Mouse (Mus musculus) MEL (cell line): ENCODE measurements around the gene Vat1. TPM values are rescaled to one million over a fixed set of nuclear protein-coding genes. Genes with fewer than 3 reads are reported as not detected.
A peak's percentile ranks its signal among the peaks of the same experiment; 100 is the strongest.
"Not testable (repeated sequence)": the region's sequence is repeated elsewhere in the genome, so short reads cannot be mapped to it uniquely, and the experiment has no call there.

Source experiments
- DNase-seq: peaks from one replicate; pipeline ENCODE4 v3.0.0; 2011; ENCODE audit warnings: low read depth, low spot score
- H3K27ac ChIP-seq: 2 replicates; pipeline ENCODE4 v1.5.1; 2012; ENCODE audit warnings: low read depth, mild to moderate bottlenecking, control low read depth, low read length, moderate library complexity; ENCODE audit not compliant: control insufficient read depth
- H3K27me3 ChIP-seq, 2 experiments: fragments of 150-350 bp in 1 of 2; sonication (generic) in 1 of 2; 2 replicates each; pipeline ENCODE4 v1.6.1; 2012; ENCODE audit warnings: low read length in 2 of 2, mild to moderate bottlenecking in 2 of 2, improper control_type of control experiment in 1 of 2, moderate library complexity in 1 of 2; ENCODE audit not compliant: insufficient read depth in 2 of 2, control insufficient read depth in 1 of 2
- H3K36me3 ChIP-seq, 2 experiments: 2 replicates each; pipeline ENCODE4 v1.6.1; 2012 to 2014; ENCODE audit warnings: low read length in 2 of 2, improper control_type of control experiment in 1 of 2, inconsistent platforms in 1 of 2, mild to moderate bottlenecking in 1 of 2; ENCODE audit not compliant: insufficient read depth in 2 of 2, control insufficient read depth in 1 of 2
- H3K4me1 ChIP-seq, 2 experiments: fragments of 150-350 bp in 1 of 2; sonication (generic) in 1 of 2; 2 replicates each; pipeline ENCODE4 v1.6.1; 2012; ENCODE audit warnings: low read length in 2 of 2, improper control_type of control experiment in 1 of 2, mild to moderate bottlenecking in 1 of 2; ENCODE audit not compliant: insufficient read depth in 2 of 2, control insufficient read depth in 1 of 2
- H3K4me3 ChIP-seq, 2 experiments: fragments of 150-350 bp in 1 of 2; sonication (generic) in 1 of 2; 2 replicates each; pipeline ENCODE4 v1.5.1; 2012; ENCODE audit warnings: low read depth in 2 of 2, low read length in 2 of 2, mild to moderate bottlenecking in 2 of 2, moderate library complexity in 2 of 2, control low read depth in 1 of 2, improper control_type of control experiment in 1 of 2; ENCODE audit not compliant: control insufficient read depth in 1 of 2, insufficient read depth in 1 of 2
- H3K79me2 ChIP-seq: 2 replicates; pipeline ENCODE4 v1.6.1; 2012; ENCODE audit warnings: mild to moderate bottlenecking, low read length, moderate library complexity; ENCODE audit not compliant: control insufficient read depth, poor library complexity, insufficient read depth
- H3K9ac ChIP-seq: 2 replicates; pipeline ENCODE4 v1.6.1; 2012; ENCODE audit warnings: low read depth, mild to moderate bottlenecking, control low read depth, low read length, moderate library complexity; ENCODE audit not compliant: control insufficient read depth, poor library complexity, severe bottlenecking
- H3K9me3 ChIP-seq: fragments of 150-350 bp; sonication (generic); replicated peaks from 2 replicates; pipeline ENCODE4 v1.6.1; 2012; ENCODE audit warnings: mild to moderate bottlenecking, low read length, improper control_type of control experiment, moderate library complexity; ENCODE audit not compliant: insufficient read depth
- CTCF ChIP-seq, 3 experiments: IDR thresholded peaks in 2 of 3; conservative IDR thresholded peaks in 1 of 3; 2 replicates each; pipeline ENCODE4 v1.5.1; 2011 to 2012; ENCODE audit warnings: low read length in 3 of 3, low read depth in 2 of 3, mild to moderate bottlenecking in 2 of 3, improper control_type of control experiment in 1 of 3, inconsistent platforms in 1 of 3, mixed read lengths in 1 of 3, moderate library complexity in 1 of 3; ENCODE audit not compliant: control insufficient read depth in 1 of 3, insufficient read depth in 1 of 3, poor library complexity in 1 of 3, severe bottlenecking in 1 of 3
- ETS1 ChIP-seq: IDR thresholded peaks from 2 replicates; pipeline ENCODE4 v1.6.1; 2012; ENCODE audit warnings: low read depth, mild to moderate bottlenecking, inconsistent platforms, low read length, improper control_type of control experiment, moderate library complexity
- HCFC1 ChIP-seq: IDR thresholded peaks from 2 replicates; pipeline ENCODE4 v1.6.1; 2012; ENCODE audit warnings: low read depth, mild to moderate bottlenecking, inconsistent platforms, low read length, improper control_type of control experiment, moderate library complexity
- MAFK ChIP-seq: IDR thresholded peaks from 2 replicates; pipeline ENCODE4 v1.6.1; 2011; ENCODE audit warnings: low read depth, mild to moderate bottlenecking, low read length, improper control_type of control experiment, borderline replicate concordance
- MAZ ChIP-seq: IDR thresholded peaks from 2 replicates; pipeline ENCODE4 v1.6.1; 2012; ENCODE audit warnings: low read depth, mild to moderate bottlenecking, inconsistent platforms, low read length, improper control_type of control experiment
- MEF2A ChIP-seq: IDR thresholded peaks from 2 replicates; pipeline ENCODE4 v1.6.1; 2014; ENCODE audit warnings: low read depth, mild to moderate bottlenecking, inconsistent platforms, low read length, improper control_type of control experiment; ENCODE audit not compliant: poor library complexity, insufficient replicate concordance, severe bottlenecking; ENCODE audit errors: extremely low read depth
- MYC ChIP-seq: IDR thresholded peaks from 2 replicates; pipeline ENCODE4 v1.6.1; 2011; ENCODE audit warnings: low read depth, mild to moderate bottlenecking, low read length, improper control_type of control experiment, moderate library complexity
- NELFE ChIP-seq: IDR thresholded peaks from 2 replicates; pipeline ENCODE4 v1.6.1; 2011; ENCODE audit warnings: low read depth, low read length, improper control_type of control experiment
- NRF1 ChIP-seq: IDR thresholded peaks from 2 replicates; pipeline ENCODE4 v1.6.1; 2014; ENCODE audit warnings: low read depth, mild to moderate bottlenecking, inconsistent platforms, low read length, improper control_type of control experiment, moderate library complexity; ENCODE audit not compliant: poor library complexity, insufficient read depth, severe bottlenecking
- POLR2A ChIP-seq, 2 experiments: IDR thresholded peaks; 2 replicates each; pipeline ENCODE4 v1.6.1; 2011 to 2012; ENCODE audit warnings: low read length in 2 of 2, mild to moderate bottlenecking in 2 of 2, control low read depth in 1 of 2, improper control_type of control experiment in 1 of 2, low read depth in 1 of 2, moderate library complexity in 1 of 2; ENCODE audit not compliant: control insufficient read depth in 1 of 2, insufficient read depth in 1 of 2, poor library complexity in 1 of 2
- RAD21 ChIP-seq: IDR thresholded peaks from 2 replicates; pipeline ENCODE4 v1.6.1; 2011; ENCODE audit warnings: mild to moderate bottlenecking, low read depth, low read length, improper control_type of control experiment
- RCOR1 ChIP-seq: IDR thresholded peaks from 2 replicates; pipeline ENCODE4 v1.6.1; 2012; ENCODE audit warnings: low read depth, mild to moderate bottlenecking, inconsistent platforms, low read length, improper control_type of control experiment
- SIN3A ChIP-seq: IDR thresholded peaks from 2 replicates; pipeline ENCODE4 v1.6.1; 2012; ENCODE audit warnings: low read length, improper control_type of control experiment, inconsistent platforms
- UBTF ChIP-seq: IDR thresholded peaks from 2 replicates; pipeline ENCODE4 v1.6.1; 2012; ENCODE audit warnings: low read depth, mild to moderate bottlenecking, inconsistent platforms, low read length, improper control_type of control experiment, moderate library complexity, borderline replicate concordance; ENCODE audit not compliant: insufficient read depth
- USF1 ChIP-seq: IDR thresholded peaks from 2 replicates; pipeline ENCODE4 v1.6.1; 2014; ENCODE audit warnings: low read depth, mild to moderate bottlenecking, inconsistent platforms, low read length, improper control_type of control experiment, moderate library complexity
- ZC3H11A ChIP-seq: IDR thresholded peaks from 2 replicates; pipeline ENCODE4 v1.6.1; 2012; ENCODE audit warnings: low read depth, mild to moderate bottlenecking, inconsistent platforms, low read length, improper control_type of control experiment
- ZNF384 ChIP-seq: IDR thresholded peaks from 2 replicates; pipeline ENCODE4 v1.6.1; 2012; ENCODE audit warnings: low read depth, mild to moderate bottlenecking, inconsistent platforms, low read length, improper control_type of control experiment
- polyA plus RNA-seq, 2 experiments: library from polyadenylated mRNA; stranded (reverse) in 1 of 2; unstranded in 1 of 2; fragments of >175 nt in 1 of 2; fragments of >200 nt in 1 of 2; gene quantifications; 2 replicates each; pipeline versions ENCODE4 v1.2.1 to v1.2.4; 2012; ENCODE audit warnings: low replicate concordance in 2 of 2, low read depth in 1 of 2; ENCODE audit not compliant: insufficient read length in 2 of 2, insufficient read depth in 1 of 2, missing spikeins in 1 of 2
- total RNA-seq: library from RNA; depleted of rRNA; stranded (reverse); fragments of 300-350 nt; gene quantifications from 2 replicates; pipeline ENCODE4 v1.2.3, GENCODE M21; 2012

Vat1 gene
- total and polyA plus RNA-seq, 3 experiments = 43.9 to 125 TPM; not detected in 1

DNA sequence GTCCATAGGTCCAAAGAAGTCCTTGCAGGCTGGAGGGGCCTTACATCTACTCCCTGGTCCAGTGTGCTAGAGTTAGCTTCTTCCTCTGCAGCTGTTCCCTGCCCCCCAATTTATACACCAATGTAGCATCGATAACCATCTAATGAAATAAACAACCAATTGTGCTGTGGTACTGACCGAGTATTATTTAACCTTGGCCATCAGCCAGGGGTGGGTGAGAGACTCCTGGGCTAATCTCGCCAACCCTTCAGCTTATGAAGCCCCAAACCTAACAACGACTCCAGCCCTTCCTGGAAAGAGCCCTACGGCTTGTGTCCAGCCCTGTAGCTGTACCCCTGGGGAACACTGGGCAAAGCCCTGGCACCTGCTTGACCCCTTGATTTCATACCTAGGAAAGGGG, 8.3 kb upstream of the Vat1 start:
- Histone ChIP-seq H3K36me3 (no peaks in the 10 kb centered on the region), H3K9me3 (no peaks in the 10 kb centered on the region), H3K27me3 (no peaks in the 10 kb centered on the region), H3K27ac (no peak overlapping the region), H3K4me1 (no peaks in the 10 kb centered on the region), H3K79me2 (no peaks in the 10 kb centered on the region), H3K4me3 (no peak overlapping the region), H3K9ac (no peak overlapping the region)
- DNase-seq = no peak
- TF ChIP-seq SIN3A (no peak), ZC3H11A (no peak), RAD21 (no peak), ETS1 (no peak), POLR2A (IDR thresholded peaks at IDR 0.05; ENCODE audit: control insufficient read depth in 1 of 2, insufficient read depth in 1 of 2, low read depth in 1 of 2, low read length in 2 of 2, poor library complexity in 1 of 2) (no peak), UBTF (no peak), HCFC1 (no peak), RCOR1 (no peak), NRF1 (no peak), MAZ (no peak), MYC (no peak), CTCF (IDR thresholded peaks at IDR 0.05 in 2 of 3, conservative IDR thresholded peaks at IDR 0.05 in 1 of 3; ENCODE audit: control insufficient read depth in 1 of 3, insufficient read depth in 1 of 3, low read depth in 2 of 3, low read length in 3 of 3, poor library complexity in 1 of 3, severe bottlenecking in 1 of 3) (no peak), MEF2A (no peak)

DNA sequence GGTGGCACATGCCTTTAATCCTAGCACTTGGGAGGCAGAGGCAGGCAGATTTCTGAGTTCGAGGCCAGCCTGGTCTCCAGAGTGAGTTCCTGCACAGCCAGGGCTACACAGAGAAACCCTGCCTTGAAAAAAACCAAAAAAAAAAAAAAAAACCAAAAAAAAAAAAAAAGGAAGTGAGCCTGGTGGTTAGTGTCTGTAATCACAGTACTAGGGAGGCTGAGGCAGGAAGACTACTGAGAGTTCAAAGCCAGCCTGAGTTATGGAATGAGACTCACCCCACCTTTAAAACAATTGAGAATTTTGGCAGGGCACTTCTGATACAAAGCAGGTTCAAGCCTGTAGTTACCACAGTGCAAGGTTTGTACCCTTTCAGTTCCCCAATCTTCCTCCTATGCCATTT, 7.7 kb upstream of the Vat1 start:
- not testable (repeated sequence) for H3K36me3 ChIP-seq, H3K27ac ChIP-seq, H3K4me3 ChIP-seq, DNase-seq, H3K9ac ChIP-seq, H3K79me2 ChIP-seq, H3K9me3 ChIP-seq, H3K4me1 ChIP-seq, H3K27me3 ChIP-seq
- TF ChIP-seq ZNF384 = peak; percentile 88

DNA sequence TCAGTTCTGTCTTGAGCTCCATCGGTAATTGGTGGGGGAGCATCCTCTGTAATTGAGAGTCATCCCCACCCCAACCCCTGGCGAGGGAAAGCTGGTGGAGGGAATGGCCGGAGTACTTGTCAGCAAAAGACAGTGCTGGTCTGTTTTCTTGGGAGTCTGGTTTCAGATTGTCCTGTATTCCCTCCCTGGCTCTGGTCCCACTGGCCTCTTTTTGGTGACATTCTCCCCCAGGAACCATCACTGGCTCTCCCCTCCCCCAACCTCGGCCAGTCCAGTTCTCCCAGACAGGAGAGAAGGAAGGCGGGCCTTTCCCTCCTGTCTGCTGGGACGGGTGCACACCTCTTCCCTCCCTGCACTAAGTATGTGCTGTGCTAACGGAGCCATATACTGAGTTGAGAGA, 6.3 kb upstream of the Vat1 start:
- H3K9me3 ChIP-seq = no peaks in the 10 kb centered on the region
- no peaks in the 10 kb centered on the region for H3K4me1 ChIP-seq
- no peak for TF ChIP-seq MAFK
- TF ChIP-seq CTCF (IDR thresholded peaks at IDR 0.05 in 2 of 3, conservative IDR thresholded peaks at IDR 0.05 in 1 of 3; ENCODE audit: control insufficient read depth in 1 of 3, insufficient read depth in 1 of 3, low read depth in 2 of 3, low read length in 3 of 3, poor library complexity in 1 of 3, severe bottlenecking in 1 of 3) = no peak
- no peak for TF ChIP-seq ZNF384
- no peak for TF ChIP-seq USF1
- no peak for TF ChIP-seq NELFE
- no peak for TF ChIP-seq MAZ
- no peak for DNase-seq
- no peak overlapping the region for H3K4me3 ChIP-seq
- no peaks in the 10 kb centered on the region for H3K79me2 ChIP-seq
- no peaks in the 10 kb centered on the region for H3K36me3 ChIP-seq
- no peak overlapping the region for H3K9ac ChIP-seq
- no peak overlapping the region for H3K27ac ChIP-seq
- H3K27me3 ChIP-seq = no peaks in the 10 kb centered on the region
